Mouse (Mus musculus) hindbrain, embryonic 13.5 days (tissue): ENCODE data around the gene Ufsp1. TPM values are rescaled to one million over a fixed set of nuclear protein-coding genes. Genes with fewer than 3 reads are reported as not detected.

Experiments used
- ATAC-seq: fragments of 200-750 bp; cut with Nextera tagmentation; 2 replicates; pipeline ENCODE4 v1.8.0; 2017; ENCODE audit warnings: moderate TSS enrichment; ENCODE audit not compliant: low FRiP score
- H3K27ac ChIP-seq: fragments of 300-500 bp; sonication (generic); 2 replicates; pipeline ENCODE4 v1.5.1; 2015; ENCODE audit warnings: inconsistent platforms, mild to moderate bottlenecking, moderate library complexity
- H3K27me3 ChIP-seq: fragments of 300-500 bp; sonication (generic); 2 replicates; pipeline ENCODE4 v1.6.1; 2015; ENCODE audit warnings: mild to moderate bottlenecking, inconsistent platforms
- H3K36me3 ChIP-seq: fragments of 300-500 bp; sonication (generic); 2 replicates; pipeline ENCODE4 v1.6.1; 2015; ENCODE audit warnings: mild to moderate bottlenecking, inconsistent platforms
- H3K4me1 ChIP-seq: fragments of 300-500 bp; sonication (generic); replicated peaks from 2 replicates; pipeline ENCODE4 v1.6.1; 2015; ENCODE audit warnings: inconsistent platforms
- H3K4me2 ChIP-seq: fragments of 300-500 bp; sonication (generic); 2 replicates; pipeline ENCODE4 v1.6.1; 2015; ENCODE audit warnings: inconsistent platforms, mild to moderate bottlenecking, moderate library complexity
- H3K4me3 ChIP-seq: fragments of 300-500 bp; sonication (generic); 2 replicates; pipeline ENCODE4 v1.5.1; 2015; ENCODE audit warnings: mild to moderate bottlenecking, inconsistent platforms
- H3K9ac ChIP-seq: fragments of 300-500 bp; sonication (generic); 2 replicates; pipeline ENCODE4 v1.6.1; 2015; ENCODE audit warnings: mild to moderate bottlenecking, inconsistent platforms
- H3K9me3 ChIP-seq: fragments of 300-500 bp; sonication (generic); 2 replicates; pipeline ENCODE4 v1.6.1; 2016; ENCODE audit warnings: inconsistent platforms
- WGBS: fragments of 180-500 bp; shearing (Covaris S2); methylation state at CpG from one replicate; pipeline ENCODE4 v1.1.7; 2015; 5-methylcytosine and 5-hydroxymethylcytosine counted together
- polyA plus RNA-seq: library from polyadenylated mRNA; unstranded; fragments of >200 nt; fragmentation: Nextera tagmentation; extraction: Ambion mirVana; gene quantifications from 2 replicates; pipeline ENCODE4 v1.2.1, GENCODE M21; 2015

Gene Ufsp1
- polyA plus RNA-seq, 1 experiment from 2014 or later: 14.1 TPM

GRCm38 (mm10) chr5:137317361-137317760, 22.9 kb downstream of the Ufsp1 start:
- Histone ChIP-seq H3K27ac (no peak overlapping the region), H3K9ac (no peak overlapping the region), H3K4me3 (no peak overlapping the region), H3K9me3 (no peaks in the 10 kb centered on the region), H3K36me3 (peaks cover 63% of the 10 kb centered on the region), H3K4me1 (peaks cover 31% of the 10 kb centered on the region), H3K4me2 (no peak overlapping the region), H3K27me3 (peaks cover 11% of the 10 kb centered on the region; the same call in 1 of the 2 replicates)
- 90% methylated on average over 8 of the region's 8 CpGs for WGBS
- ATAC-seq: no peak

DNA sequence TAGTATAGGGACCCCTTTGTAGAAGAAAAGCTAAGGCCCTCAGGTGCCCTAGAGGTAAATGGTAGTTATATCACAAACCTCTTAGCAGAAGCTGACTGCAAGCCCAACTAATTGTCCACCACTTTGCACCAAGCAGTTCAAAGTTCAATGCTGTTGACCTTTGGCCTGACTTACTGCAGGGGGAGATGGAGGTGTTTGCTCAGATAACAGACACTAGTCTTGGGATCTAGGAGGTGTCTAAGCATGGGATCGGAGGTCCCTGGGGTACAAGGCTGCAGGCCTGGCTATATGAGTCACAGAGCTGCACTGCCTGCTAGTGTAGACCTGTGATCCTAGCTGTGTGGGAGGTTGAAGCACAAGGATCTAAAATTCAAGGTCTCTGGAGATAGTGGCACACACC, 24.1 kb downstream of the Ufsp1 start:
- H3K27ac ChIP-seq: no peak overlapping the region
- 97% methylated on average over 1 of the region's 1 CpGs for WGBS
- H3K4me3 ChIP-seq: no peak overlapping the region
- H3K27me3 ChIP-seq: peaks cover 11% of the 10 kb centered on the region; the same call in 1 of the 2 replicates
- H3K36me3 ChIP-seq: peaks cover 75% of the 10 kb centered on the region
- H3K9ac ChIP-seq: no peak overlapping the region
- H3K4me2 ChIP-seq: no peak overlapping the region
- no peaks in the 10 kb centered on the region for H3K9me3 ChIP-seq
- no peak for ATAC-seq
- peaks cover 19% of the 10 kb centered on the region for H3K4me1 ChIP-seq

- 0 out of 2 replicates have a peak, but pooled peaks cover 3% of the 10 kb centered on the region for H3K27me3 ChIP-seq
- no peaks in the 10 kb centered on the region for H3K9me3 ChIP-seq
- H3K4me2 ChIP-seq: no peak overlapping the region
- 95% methylated on average over 3 of the region's 3 CpGs for WGBS
- no peaks in the 10 kb centered on the region for H3K4me1 ChIP-seq
- H3K4me3 ChIP-seq: no peak overlapping the region
- no peak overlapping the region for H3K27ac ChIP-seq
- H3K9ac ChIP-seq: no peak overlapping the region
- H3K36me3 ChIP-seq: peaks cover 86% of the 10 kb centered on the region
- no peak for ATAC-seq
These were observed 26.6 kb downstream of the Ufsp1 start for GRCm38 (mm10) chr5:137320996-137321395.

DNA sequence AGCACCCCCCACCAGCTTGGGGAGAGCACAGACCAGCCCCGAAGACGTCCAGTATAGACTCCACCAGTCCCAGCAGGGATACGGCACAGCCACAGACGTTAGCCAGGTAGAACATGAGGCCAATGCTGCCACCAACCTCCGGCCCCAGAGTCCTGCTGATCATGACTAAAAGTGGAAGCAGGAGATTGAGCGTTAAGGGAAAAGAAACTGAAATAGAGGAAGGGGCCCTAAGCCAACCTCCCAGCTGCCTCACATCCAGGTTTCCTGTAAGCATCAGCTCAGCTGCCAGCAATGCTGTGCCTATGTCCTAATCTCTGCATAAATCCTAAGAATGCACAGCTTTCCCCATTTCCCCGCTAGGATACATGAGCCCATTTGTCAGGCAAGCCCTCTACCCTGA, 36.5 kb downstream of the Ufsp1 start:
- H3K4me2 ChIP-seq: no peak overlapping the region
- peaks cover 15% of the 10 kb centered on the region for H3K4me1 ChIP-seq
- no peak overlapping the region for H3K27ac ChIP-seq
- no peak for ATAC-seq
- H3K9me3 ChIP-seq: no peaks in the 10 kb centered on the region
- no peak overlapping the region for H3K4me3 ChIP-seq
- H3K36me3 ChIP-seq: peaks cover 29% of the 10 kb centered on the region
- H3K27me3 ChIP-seq: no peaks in the 10 kb centered on the region
- 92% methylated on average over 7 of the region's 7 CpGs for WGBS
- H3K9ac ChIP-seq: no peak overlapping the region; the same call in 1 of the 2 replicates

DNA sequence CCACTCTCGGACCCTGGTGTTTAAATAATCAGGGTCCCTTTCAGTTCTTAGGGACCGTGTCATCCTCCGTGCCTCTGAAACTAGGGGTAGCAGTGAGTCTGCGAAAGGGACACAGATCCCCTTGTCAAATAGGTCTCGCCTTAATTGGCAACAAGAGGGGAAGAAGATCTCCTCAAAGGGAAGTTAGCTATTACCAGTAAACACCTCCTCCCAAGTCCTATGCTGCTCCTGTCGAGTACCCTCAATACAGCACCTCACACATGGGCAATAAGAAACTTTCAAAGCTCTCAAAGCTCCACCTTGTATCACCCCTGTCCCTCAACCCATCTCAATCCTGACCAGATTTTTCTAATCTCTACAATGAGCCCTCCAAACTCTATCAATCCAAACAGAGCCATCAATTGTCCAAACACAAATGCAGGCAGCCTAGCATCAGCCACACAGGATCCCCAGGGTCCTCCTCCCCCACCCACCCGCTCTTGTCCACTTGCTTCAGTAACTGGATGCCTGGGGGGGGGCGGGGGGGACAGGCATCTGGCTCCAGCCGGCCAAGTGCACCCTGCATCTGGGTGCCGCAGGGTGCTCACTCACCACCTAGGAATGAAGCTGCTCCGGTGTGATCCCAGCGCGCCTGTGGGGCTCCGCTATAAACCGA, 38.6 kb downstream of the Ufsp1 start:
- H3K4me1 ChIP-seq: peaks cover 20% of the 10 kb centered on the region
- H3K4me2 ChIP-seq: peak overlapping the region; percentile 91
- H3K36me3 ChIP-seq: peaks cover 11% of the 10 kb centered on the region
- peak overlapping the region; percentile 81 for H3K27ac ChIP-seq
- ATAC-seq: peak; percentile 37
- WGBS: 19% methylated on average over 15 of the region's 15 CpGs
- H3K4me3 ChIP-seq: peak overlapping the region; percentile 61
- no peaks in the 10 kb centered on the region for H3K9me3 ChIP-seq
- H3K9ac ChIP-seq: peak overlapping the region; percentile 82
- H3K27me3 ChIP-seq: no peaks in the 10 kb centered on the region

- Histone ChIP-seq H3K27me3 (no peaks in the 10 kb centered on the region), H3K4me2 (peak within 1 kb of the TSS; percentile 91)
- under 1% methylated on average over 44 of the region's 44 CpGs for WGBS
These were observed 39.2 kb downstream of the Ufsp1 start, which contains the start of gene Slc12a9 for GRCm38 (mm10) chr5:137333512-137334174. Slc12a9 (minus strand) TSS chr5:137333597.

GRCm38 (mm10) chr5:137334317-137334716, 39.9 kb downstream of the Ufsp1 start:
- WGBS: 56% methylated on average over 10 of the region's 10 CpGs
- Histone ChIP-seq H3K9ac (no peak overlapping the region), H3K27ac (no peak overlapping the region), H3K4me2 (peak overlapping the region; percentile 91; the same call in 1 of the 2 replicates), H3K4me3 (peak overlapping the region; percentile 61), H3K9me3 (no peaks in the 10 kb centered on the region), H3K36me3 (0 out of 2 replicates have a peak, but pooled peaks cover 4% of the 10 kb centered on the region), H3K27me3 (no peaks in the 10 kb centered on the region), H3K4me1 (peaks cover 29% of the 10 kb centered on the region)
- no peak for ATAC-seq

More at GRCm38 (mm10) chr5:137333512-137334174, 39.2 kb downstream of the Ufsp1 start, which contains the start of gene Slc12a9:
- peaks cover 4% of the 10 kb centered on the region; the same call in 1 of the 2 replicates for H3K36me3 ChIP-seq
- peak within 1 kb of the TSS; percentile 61 for H3K4me3 ChIP-seq
- H3K27ac ChIP-seq: peak within 1 kb of the TSS; percentile 81
- no peaks in the 10 kb centered on the region for H3K9me3 ChIP-seq
- peak; percentile 88 for ATAC-seq
- H3K9ac ChIP-seq: peak within 1 kb of the TSS; percentile 82
- H3K4me1 ChIP-seq: peaks cover 22% of the 10 kb centered on the region

DNA sequence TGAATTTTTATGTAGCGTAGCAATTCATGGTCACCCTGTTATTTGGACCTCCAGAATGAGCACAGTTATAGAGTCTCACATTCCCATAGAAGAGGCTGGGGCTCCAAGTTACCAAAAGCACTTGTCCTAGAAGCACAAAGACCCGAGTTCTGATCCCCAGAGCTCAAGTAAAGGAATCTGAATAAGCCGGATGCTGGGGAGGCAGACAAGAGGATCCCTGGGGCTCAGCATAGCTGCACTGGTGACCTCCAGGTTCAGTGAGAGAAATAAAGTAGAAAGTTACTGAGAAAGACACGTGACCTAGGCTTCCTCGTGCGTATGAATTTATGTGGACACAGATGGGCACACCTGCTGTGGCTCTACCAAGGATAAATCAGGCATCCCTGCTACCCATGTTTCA, 40.6 kb downstream of the Ufsp1 start:
- H3K4me3 ChIP-seq: no peak overlapping the region
- no peak overlapping the region for H3K4me2 ChIP-seq
- no peaks in the 10 kb centered on the region for H3K27me3 ChIP-seq
- no peaks in the 10 kb centered on the region for H3K9me3 ChIP-seq
- ATAC-seq: no peak
- H3K36me3 ChIP-seq: no peaks in the 10 kb centered on the region
- H3K4me1 ChIP-seq: peaks cover 36% of the 10 kb centered on the region
- no peak overlapping the region for H3K9ac ChIP-seq
- no peak overlapping the region for H3K27ac ChIP-seq
- 72% methylated on average over 6 of the region's 6 CpGs for WGBS

DNA sequence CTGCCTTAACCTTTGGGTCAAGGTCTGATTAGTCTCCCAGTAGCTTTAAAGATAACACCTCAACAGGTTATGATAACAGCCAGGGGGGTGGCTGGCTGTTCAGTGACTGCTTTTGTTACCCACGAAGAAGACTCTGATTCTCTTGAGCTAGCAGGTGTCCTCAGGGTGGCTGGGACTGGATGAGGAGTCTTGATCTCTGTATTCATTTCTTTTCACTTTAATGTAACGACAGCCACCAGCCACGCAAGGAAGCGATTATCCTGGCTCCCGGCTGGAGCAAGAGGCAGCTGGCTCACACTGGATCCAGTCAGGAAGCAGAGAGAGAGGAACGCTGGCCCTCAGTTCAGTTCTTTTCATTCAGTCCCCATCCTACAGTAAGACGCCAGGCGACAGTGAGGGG, 42.8 kb downstream of the Ufsp1 start:
- H3K4me3 ChIP-seq: no peak overlapping the region
- no peak overlapping the region for H3K27ac ChIP-seq
- H3K9ac ChIP-seq: 0 out of 2 replicates have a peak overlapping the region, but pooled peaks have one; percentile 1
- H3K4me2 ChIP-seq: no peak overlapping the region
- peaks cover 31% of the 10 kb centered on the region for H3K4me1 ChIP-seq
- H3K27me3 ChIP-seq: no peaks in the 10 kb centered on the region
- 66% methylated on average over 8 of the region's 8 CpGs for WGBS
- H3K9me3 ChIP-seq: no peaks in the 10 kb centered on the region
- ATAC-seq: no peak
- no peaks in the 10 kb centered on the region for H3K36me3 ChIP-seq

DNA sequence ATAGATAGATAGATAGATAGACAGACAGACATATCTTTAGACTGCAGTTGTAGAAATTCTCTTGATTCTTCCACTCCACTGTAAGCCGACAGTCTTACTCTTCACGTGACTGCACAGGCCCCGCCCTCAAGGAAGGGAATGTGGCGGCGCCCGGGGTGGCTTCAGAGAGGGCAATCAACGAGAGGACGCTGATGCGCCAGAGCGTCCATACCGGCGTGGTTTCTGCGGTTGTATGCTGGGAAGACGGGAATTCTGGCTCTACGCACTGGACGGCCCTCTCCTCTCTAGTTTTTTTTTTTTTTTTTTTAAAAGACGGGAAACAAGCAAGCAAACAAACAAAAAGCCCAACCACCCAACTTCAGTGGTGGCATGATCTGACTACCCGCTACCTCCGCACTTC, 43.8 kb downstream of the Ufsp1 start:
- H3K4me3 ChIP-seq: peak overlapping the region; percentile 44
- no peaks in the 10 kb centered on the region for H3K36me3 ChIP-seq
- H3K4me2 ChIP-seq: peak overlapping the region; percentile 74
- H3K27me3 ChIP-seq: no peaks in the 10 kb centered on the region
- peak overlapping the region; percentile 90 for H3K27ac ChIP-seq
- peak overlapping the region; percentile 75 for H3K9ac ChIP-seq
- H3K4me1 ChIP-seq: peaks cover 22% of the 10 kb centered on the region
- under 1% methylated on average over 19 of the region's 19 CpGs for WGBS
- ATAC-seq: peak; percentile 80
- H3K9me3 ChIP-seq: no peaks in the 10 kb centered on the region

DNA sequence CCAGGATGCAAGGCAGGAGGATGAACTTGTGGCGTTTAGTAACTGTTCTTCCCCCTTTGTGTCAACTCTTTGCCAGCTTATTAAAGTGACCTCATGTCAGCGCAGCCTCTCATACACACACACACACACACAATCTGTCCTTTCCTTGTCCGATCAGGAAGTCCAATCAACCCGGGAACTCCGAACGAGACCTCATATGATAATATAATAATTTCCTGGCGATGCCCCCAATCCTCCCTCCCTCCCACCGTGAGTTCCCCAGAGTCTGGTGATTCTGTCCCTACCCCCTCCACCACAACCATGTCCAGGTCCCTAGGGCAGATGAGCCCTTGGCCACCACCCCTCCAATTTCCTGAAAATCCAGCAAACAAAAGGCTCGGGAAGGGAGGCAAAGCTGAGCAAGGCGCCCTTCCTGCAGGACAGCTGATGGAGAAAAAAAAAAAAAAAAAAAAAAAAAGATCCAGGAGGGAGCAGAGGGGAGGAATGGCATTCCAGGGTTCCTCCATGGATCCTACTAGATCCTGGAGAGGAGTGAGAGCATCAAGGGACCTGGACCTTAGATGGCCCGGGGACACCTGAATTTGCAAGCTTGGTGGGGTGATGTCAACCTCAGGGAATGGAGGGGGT, 44.3 kb downstream of the Ufsp1 start:
- H3K4me1 ChIP-seq: peaks cover 22% of the 10 kb centered on the region
- peak overlapping the region; percentile 44 for H3K4me3 ChIP-seq
- H3K27ac ChIP-seq: peak overlapping the region; percentile 90
- ATAC-seq: peak; percentile 8
- H3K9ac ChIP-seq: peak overlapping the region; percentile 75
- H3K27me3 ChIP-seq: no peaks in the 10 kb centered on the region
- H3K4me2 ChIP-seq: peak overlapping the region; percentile 74
- H3K9me3 ChIP-seq: no peaks in the 10 kb centered on the region
- 1% methylated on average over 11 of the region's 11 CpGs for WGBS
- H3K36me3 ChIP-seq: no peaks in the 10 kb centered on the region

DNA sequence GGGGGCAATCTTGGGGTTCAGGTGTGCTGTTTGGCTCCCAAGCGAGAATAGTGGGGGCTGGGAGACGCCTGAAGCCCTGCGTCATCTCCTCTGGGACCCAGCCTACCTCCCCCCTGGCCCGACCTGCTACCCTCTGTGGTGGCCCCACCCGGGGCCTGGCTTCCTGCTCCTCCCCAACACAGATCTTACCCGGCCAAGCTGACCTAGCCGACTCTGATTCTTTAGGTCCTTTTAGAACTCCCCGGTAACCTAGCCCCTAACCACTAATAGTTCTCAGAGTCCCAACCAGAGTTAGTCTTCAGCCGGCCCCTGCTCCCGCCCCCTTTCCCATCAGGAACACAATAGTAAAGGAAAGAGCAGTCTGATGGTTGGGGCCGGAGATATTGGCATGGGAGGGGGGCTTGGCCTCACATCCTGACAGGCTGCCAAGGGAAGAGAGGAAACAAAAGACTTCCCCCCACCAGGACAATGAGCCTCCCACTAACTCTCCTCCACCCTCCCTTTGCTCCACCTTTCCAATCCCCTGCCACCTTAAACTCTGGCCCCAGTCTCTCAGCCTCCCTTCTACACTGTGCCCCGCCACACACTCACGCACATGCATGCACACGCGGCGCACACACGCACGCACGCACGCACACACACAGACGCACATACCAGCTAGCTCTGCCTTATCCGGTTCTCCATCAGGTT, 45.0 kb downstream of the Ufsp1 start:
- peak overlapping the region; percentile 75 for H3K9ac ChIP-seq
- WGBS: 8% methylated on average over 22 of the region's 22 CpGs

More for the DNA sequence above, 45.0 kb downstream of the Ufsp1 start:
- ATAC-seq: peak; percentile 61
- H3K4me1 ChIP-seq: peaks cover 22% of the 10 kb centered on the region
- H3K4me2 ChIP-seq: peak overlapping the region; percentile 74
- H3K27me3 ChIP-seq: no peaks in the 10 kb centered on the region
- H3K4me3 ChIP-seq: peak overlapping the region; percentile 44
- H3K36me3 ChIP-seq: no peaks in the 10 kb centered on the region
- H3K9me3 ChIP-seq: no peaks in the 10 kb centered on the region
- H3K27ac ChIP-seq: peak overlapping the region; percentile 90
